Mouse (Mus musculus) lung, postnatal 10 days (tissue): ENCODE measurements around the gene Acsm1.
"Not testable (repeated sequence)": the region's sequence is repeated elsewhere in the genome, so short reads cannot be mapped to it uniquely, and the experiment has no call there.

ENCODE experiments used
- DNase-seq: peaks from one replicate; pipeline ENCODE4 v3.0.0; 2021

The Acsm1 gene

DNA sequence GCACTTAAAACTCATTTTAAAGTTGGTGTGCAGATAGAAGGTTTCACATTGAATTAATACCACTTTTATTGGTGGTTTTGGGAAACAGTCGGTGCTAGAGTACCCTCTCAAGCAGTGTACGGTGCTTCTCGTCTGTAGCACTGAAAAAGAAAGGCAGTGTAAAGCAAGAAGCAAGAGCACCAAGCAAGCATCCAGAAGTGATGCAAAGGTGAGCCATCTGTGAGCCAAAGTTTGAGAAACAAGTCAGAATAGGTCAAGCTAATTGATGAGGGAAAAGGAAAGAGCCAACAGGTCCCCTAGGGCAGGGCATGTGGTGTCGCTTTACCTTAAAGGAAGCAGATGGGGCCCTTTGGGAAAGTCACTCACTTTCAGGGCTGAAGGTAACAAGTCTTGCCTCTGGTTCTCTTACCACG, at the start of gene Acsm1:
Acsm1 (plus strand) TSS at position 363 of the 413 bp plus-strand sequence.
- DNase-seq = no peak

DNA sequence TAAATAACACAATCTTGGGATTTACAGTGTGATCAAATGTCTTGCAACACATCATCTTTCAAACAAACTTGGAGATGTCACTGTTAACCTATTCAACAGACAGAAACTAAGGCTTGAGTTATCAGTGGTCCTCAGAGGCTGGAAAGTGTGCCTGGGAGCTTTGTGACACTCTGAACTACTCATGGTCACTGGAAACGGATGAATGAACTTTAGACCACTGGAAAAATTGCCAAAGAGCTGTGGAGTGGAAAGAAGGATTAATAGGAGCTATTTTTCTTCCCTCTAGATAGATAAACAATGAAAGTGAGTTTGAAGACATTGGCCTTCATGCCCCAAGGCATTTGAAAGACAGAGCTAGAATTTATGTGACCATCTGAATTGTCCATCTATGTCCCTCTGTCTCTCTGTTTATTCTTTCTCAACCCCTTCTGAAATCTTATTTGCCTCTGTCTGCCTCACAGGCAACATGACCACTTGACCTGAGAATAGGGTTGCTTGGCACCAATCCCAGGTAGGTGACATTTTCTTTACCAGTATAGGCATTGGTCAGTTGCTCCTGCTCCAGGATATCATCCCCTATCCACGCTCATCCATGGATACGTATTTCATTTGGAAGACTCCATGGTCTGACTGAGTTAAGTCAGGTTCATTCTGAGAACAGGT, 46.9 kb upstream of the Acsm1 start:
- no peak for DNase-seq

DNA sequence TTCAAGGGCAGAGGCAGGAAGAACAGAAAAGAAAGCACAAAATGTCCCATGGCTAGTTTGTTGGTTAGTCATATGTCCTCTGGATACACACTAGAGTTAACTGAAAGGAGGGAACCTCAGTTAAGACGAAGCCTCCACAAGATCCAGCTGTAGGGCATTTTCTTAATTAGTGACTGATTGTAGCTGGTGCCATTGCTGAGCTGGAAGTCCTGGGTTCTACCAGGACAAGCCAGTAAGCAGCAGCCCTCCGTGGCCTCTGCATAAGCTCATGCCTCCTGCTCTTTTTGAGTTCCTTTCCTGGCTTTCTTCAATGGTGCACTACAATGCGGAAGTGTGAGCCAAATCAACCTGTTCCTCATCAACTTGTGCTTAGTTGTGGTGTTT, 46.4 kb upstream of the Acsm1 start:
- DNase-seq = no peak

DNA sequence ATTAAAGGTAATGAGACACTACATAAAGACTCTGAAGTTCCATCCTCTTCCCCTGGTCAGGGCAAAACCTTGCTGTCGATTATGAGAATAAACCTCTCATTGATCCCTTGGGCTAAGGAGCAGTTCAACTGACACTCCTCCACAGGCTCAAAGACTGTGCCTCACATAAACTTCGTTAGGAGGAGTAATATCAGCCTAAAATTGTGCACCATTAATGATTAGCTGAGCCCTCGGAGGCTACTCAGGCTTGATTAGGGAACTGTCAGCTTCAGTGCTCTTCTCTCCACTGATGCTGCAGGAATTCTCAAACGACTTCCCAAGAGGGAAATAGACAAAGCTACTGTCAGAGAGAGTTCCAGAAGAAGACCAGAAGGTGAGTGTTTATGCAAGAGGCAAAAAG, 45.4 kb upstream of the Acsm1 start:
- no peak for DNase-seq

- DNase-seq = not testable (repeated sequence)
These were observed 44.4 kb upstream of the Acsm1 start for GRCm38 (mm10) chr7:119562476-119562875.

- no peak for DNase-seq
These were observed 12.2 kb upstream of the Acsm1 start for GRCm38 (mm10) chr7:119594530-119595107.

- no peak for DNase-seq
These were observed 11.5 kb upstream of the Acsm1 start for GRCm38 (mm10) chr7:119595306-119595705.

GRCm38 (mm10) chr7:119596536-119596935, 10.3 kb upstream of the Acsm1 start:
- no peak for DNase-seq

DNA sequence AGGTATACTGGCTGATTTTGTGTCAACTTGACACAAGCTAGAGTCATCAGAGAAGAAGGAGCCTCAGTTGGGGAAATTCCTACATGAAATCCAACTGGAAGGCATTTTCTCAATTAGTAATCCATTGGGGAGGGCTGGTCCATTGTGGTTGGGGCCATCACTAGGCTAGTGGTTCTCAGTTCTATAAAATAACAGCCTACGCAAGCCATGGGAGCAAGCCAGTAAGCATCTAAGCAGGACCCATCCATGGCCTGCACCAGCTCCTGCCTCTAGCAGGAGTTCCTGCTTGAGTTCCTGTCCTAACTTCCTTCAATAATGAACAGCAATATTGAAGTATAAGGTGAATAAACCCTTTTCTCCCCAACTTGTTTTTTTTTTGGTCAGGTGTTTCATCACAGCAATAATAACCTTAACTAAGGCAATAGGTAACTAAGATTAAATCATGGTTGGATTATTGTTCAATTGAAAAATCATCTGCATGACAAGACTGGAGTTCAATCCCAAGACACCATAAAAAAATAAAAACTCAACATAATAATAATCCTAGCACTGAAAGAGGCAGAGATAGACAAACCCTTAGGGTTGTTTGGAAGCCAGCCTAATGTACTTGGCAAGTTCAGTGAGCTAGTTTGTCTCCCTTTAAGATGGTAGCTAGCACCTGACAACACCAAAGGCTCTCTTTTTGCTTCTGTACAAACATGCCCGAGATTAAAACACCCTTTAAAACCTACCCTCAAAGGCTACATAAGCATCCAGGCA, 5.5 kb upstream of the Acsm1 start:
- DNase-seq = no peak

DNA sequence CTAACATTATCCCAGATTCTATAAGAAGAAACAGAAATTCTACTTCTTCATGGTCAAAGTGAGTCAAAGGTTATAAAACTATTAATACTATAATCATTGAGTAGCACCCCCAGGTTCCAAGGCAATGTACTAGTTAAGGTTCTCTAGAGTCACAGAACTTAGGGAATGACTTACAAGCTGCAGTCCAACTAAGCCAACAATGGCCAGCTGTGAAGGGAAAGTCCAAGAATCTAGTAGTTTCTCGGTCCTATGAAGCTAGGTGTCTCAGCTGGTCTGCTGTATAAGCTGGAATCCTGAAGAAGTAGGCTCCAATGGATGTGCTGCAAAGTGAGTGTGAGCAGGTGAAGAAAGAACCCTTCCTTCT, 4.9 kb upstream of the Acsm1 start:
- no peak for DNase-seq

DNA sequence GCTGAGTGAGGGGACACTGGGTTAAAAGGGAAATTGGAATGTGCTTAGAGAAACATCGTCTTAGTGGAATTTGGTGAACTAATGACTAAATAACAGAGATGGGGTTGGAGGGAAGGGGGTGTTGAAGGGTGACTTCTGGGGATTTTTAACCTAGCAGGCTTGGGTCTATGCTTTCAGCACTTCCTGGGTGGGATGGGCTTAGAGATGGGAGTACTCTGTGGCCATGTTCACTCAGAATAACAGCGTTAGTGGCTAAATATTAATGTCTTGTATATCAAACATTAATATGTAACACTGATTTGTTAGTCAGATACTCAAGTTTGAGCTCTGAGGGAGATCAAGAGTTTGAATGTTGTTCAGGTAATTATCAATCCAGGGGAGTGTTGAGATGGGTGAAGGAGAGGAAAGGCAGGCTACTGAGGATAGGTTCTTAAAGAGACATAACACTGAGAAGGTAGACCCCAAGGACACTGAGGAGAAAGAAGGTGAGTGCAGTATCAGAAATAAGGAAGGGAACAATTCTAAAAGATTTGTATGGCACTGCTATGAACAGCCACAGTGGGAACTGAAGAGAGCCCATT, 1.8 kb upstream of the Acsm1 start:
- DNase-seq = no peak

DNA sequence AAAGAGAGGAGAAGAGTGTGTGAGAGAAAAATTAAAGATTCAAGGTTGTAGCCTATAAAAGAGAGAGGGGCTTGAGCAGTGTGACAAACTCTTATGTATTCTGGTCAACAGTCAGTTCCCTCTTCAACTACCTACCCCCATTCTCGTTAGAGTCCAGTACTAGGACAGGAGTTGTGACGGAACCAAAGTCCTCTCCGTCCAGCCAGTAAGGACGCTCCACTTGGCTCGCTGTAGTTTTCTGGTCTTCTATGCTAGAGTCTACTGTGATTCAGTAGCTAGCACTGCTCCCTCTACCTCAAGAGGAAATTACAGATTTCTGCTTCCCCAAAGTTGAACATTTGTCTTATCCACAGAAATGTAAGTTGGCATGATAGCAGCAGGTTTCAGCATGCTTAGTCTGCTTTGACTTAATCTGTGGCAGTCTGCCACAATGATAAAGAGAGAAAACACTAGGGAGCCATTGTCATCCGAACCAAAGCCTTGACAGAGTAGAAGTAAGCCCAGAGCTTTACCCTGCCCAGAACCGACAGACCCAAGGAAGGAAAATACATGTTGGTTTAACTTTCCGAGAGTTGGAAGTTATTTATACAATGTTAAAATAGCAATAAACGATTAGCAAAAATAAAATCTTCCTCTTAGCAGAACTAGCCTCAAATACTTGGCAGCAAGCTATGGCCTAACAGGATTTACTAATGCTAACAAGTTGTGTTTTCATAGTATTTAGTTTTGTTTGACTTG, 731 bp upstream of the Acsm1 start:
- DNase-seq = no peak

GRCm38 (mm10) chr7:119607796-119608515, 1.1 kb downstream of the Acsm1 start:
- no peak for DNase-seq

DNA sequence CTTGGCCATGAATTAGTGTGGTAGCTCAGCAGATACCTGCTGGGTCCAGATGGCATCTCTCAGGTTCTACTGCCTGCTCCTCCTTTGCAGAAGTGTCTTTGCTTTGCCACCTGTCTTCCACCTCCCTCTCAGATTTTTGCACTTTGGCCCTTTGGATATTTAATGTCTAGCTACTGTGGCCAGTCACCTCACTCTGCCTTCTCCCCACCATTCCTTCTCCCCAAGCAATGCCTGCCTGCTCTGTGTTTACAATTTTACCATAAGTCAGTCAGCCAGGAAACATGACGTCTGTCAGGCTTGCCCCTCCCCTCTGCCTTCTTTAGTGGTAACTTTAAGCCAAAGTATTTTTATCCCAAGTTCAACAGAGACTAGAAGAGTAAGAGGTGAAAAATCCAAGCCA, 9.7 kb downstream of the Acsm1 start:
- no peak for DNase-seq

GRCm38 (mm10) chr7:119617593-119617992, 10.8 kb downstream of the Acsm1 start:
- DNase-seq = no peak

GRCm38 (mm10) chr7:119618209-119618935, 11.5 kb downstream of the Acsm1 start:
- no peak for DNase-seq

- DNase-seq = no peak
These were observed 13.3 kb downstream of the Acsm1 start for GRCm38 (mm10) chr7:119620157-119620556.

DNA sequence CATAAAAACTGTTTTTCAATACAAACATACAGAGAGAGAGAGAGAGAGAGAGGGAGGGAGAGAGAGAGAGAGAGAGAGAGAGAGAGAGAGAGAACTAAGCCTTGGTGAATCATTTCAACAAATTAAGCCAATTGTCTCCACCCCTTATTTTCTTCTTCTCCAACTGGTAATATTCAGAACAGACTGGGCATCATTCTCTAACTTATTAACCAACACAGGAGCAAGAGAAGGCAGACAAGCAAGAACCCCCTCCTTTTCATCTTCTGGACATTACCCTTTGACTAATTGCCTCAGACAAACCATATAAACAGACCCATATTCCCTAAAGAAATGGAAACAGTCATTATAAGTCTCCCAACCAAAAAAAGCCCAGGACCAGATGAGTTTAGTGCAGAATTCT, 31.9 kb downstream of the Acsm1 start:
- no peak for DNase-seq

GRCm38 (mm10) chr7:119642307-119642706, 35.5 kb downstream of the Acsm1 start:
- no peak for DNase-seq

GRCm38 (mm10) chr7:119667893-119668292, 61.1 kb downstream of the Acsm1 start:
- no peak for DNase-seq

- DNase-seq = no peak
These were observed 63.6 kb downstream of the Acsm1 start for GRCm38 (mm10) chr7:119670395-119670794.

GRCm38 (mm10) chr7:119670925-119671324, 64.1 kb downstream of the Acsm1 start:
- DNase-seq = no peak
